Mouse (Mus musculus) lung, postnatal 0 days (tissue): Measurements from ENCODE around the gene Gm38119. TPM values are rescaled to one million over a fixed set of nuclear protein-coding genes. Genes with fewer than 3 reads are reported as not detected.
"Not testable (repeated sequence)": the region's sequence is repeated elsewhere in the genome, so short reads cannot be mapped to it uniquely, and the experiment has no call there.

Experiments used
- ATAC-seq: fragments of 200-750 bp; cut with Nextera tagmentation; 2 replicates; pipeline ENCODE4 v1.8.0; 2017; ENCODE audit warnings: moderate library complexity
- DNase-seq: peaks from one replicate; pipeline ENCODE4 v3.0.0-alpha.2; 2016; ENCODE audit warnings: low spot score
- H3K27ac ChIP-seq: fragments of 300-500 bp; sonication (generic); 2 replicates; pipeline ENCODE4 v1.5.1; 2014; ENCODE audit warnings: antibody characterized with exemption, mild to moderate bottlenecking, low read length, mixed read lengths
- H3K27me3 ChIP-seq: fragments of 300-500 bp; sonication (generic); replicated peaks from 2 replicates; pipeline ENCODE4 v1.6.1; 2014; ENCODE audit warnings: low read length, mixed read lengths; ENCODE audit not compliant: insufficient read depth
- H3K36me3 ChIP-seq: fragments of 300-500 bp; sonication (generic); 2 replicates; pipeline ENCODE4 v1.6.1; 2014; ENCODE audit warnings: low read length, mixed read lengths; ENCODE audit not compliant: insufficient read depth
- H3K4me1 ChIP-seq: fragments of 300-500 bp; sonication (generic); 2 replicates; pipeline ENCODE4 v1.6.1; 2014; ENCODE audit warnings: antibody characterized with exemption, low read depth, low read length, mixed read lengths; ENCODE audit not compliant: insufficient read depth
- H3K4me2 ChIP-seq: fragments of 300-500 bp; sonication (generic); replicated peaks from 2 replicates; pipeline ENCODE4 v1.6.1; 2014; ENCODE audit warnings: low read depth, mild to moderate bottlenecking, low read length, moderate library complexity, mixed read lengths
- H3K4me3 ChIP-seq: fragments of 300-500 bp; sonication (generic); 2 replicates; pipeline ENCODE4 v1.5.1; 2014; ENCODE audit warnings: low read depth, low read length
- H3K9ac ChIP-seq: fragments of 300-500 bp; sonication (generic); replicated peaks from 2 replicates; pipeline ENCODE4 v1.6.1; 2014; ENCODE audit warnings: low read depth, mild to moderate bottlenecking
- H3K9me3 ChIP-seq: fragments of 300-500 bp; sonication (generic); 2 replicates; pipeline ENCODE4 v1.6.1; 2016; ENCODE audit warnings: low read length, mixed read lengths
- CTCF ChIP-seq: IDR thresholded peaks from 2 replicates; pipeline ENCODE4 v1.5.1; 2016; ENCODE audit warnings: antibody characterized with exemption, mild to moderate bottlenecking
- EP300 ChIP-seq: IDR thresholded peaks from 2 replicates; pipeline ENCODE4 v1.6.1; 2016; ENCODE audit warnings: antibody characterized with exemption, mild to moderate bottlenecking, control low read depth
- WGBS: fragments of 180-500 bp; shearing (Covaris S2); extraction: QIAGEN DNeasy Blood & Tissue Kit; methylation state at CpG from one replicate; pipeline ENCODE4 v1.1.7; 2014; 5-methylcytosine and 5-hydroxymethylcytosine counted together
- polyA plus RNA-seq: library from polyadenylated mRNA; unstranded; fragments of >200 nt; fragmentation: Nextera tagmentation; extraction: Ambion mirVana; gene quantifications from 2 replicates; pipeline ENCODE4 v1.2.1, GENCODE M21; 2015

The Gm38119 gene
- polyA plus RNA-seq, 1 experiment from 2014 or later = not detected

- H3K9ac ChIP-seq = no peak within 1 kb of the TSS
- no peaks in the 10 kb centered on the region for H3K36me3 ChIP-seq
- no peak within 1 kb of the TSS for H3K4me2 ChIP-seq
- H3K27ac ChIP-seq = no peak within 1 kb of the TSS
- no peaks in the 10 kb centered on the region for H3K27me3 ChIP-seq
- DNase-seq (no peak), ATAC-seq (no peak)
- H3K4me3 ChIP-seq = no peak within 1 kb of the TSS
- H3K4me1 ChIP-seq = no peaks in the 10 kb centered on the region
- 67% methylated on average over 3 of the region's 3 CpGs for WGBS
- TF ChIP-seq EP300 (no peak), CTCF (no peak)
- H3K9me3 ChIP-seq = no peaks in the 10 kb centered on the region
Measured at GRCm38 (mm10) chr3:92720250-92720649, 18.6 kb downstream of the Gm38119 start, which contains the start of gene Lce1f. Gene Lce1f (minus strand): TSS chr3:92720350.

GRCm38 (mm10) chr3:92715122-92715521 is 23.8 kb downstream of the Gm38119 start:
- no peaks in the 10 kb centered on the region for H3K36me3 ChIP-seq
- H3K27ac ChIP-seq = no peak overlapping the region
- H3K9ac ChIP-seq = no peak overlapping the region
- H3K9me3 ChIP-seq = no peaks in the 10 kb centered on the region
- DNase-seq = no peak
- H3K4me1 ChIP-seq = no peaks in the 10 kb centered on the region
- no peak overlapping the region for H3K4me3 ChIP-seq
- no peaks in the 10 kb centered on the region for H3K27me3 ChIP-seq
- no peak overlapping the region for H3K4me2 ChIP-seq
- no peak for ATAC-seq
- TF ChIP-seq EP300 = no peak
- TF ChIP-seq CTCF = peak; percentile 24; the same call in 1 of the 2 replicates

GRCm38 (mm10) chr3:92708974-92709373 is 29.9 kb downstream of the Gm38119 start, which contains the start of gene Lce1e:
Gene Lce1e (minus strand): TSS chr3:92709074.
- Histone ChIP-seq H3K36me3 (no peaks in the 10 kb centered on the region), H3K4me1 (no peaks in the 10 kb centered on the region), H3K9me3 (no peaks in the 10 kb centered on the region), H3K9ac (no peak within 1 kb of the TSS), H3K27me3 (no peaks in the 10 kb centered on the region), H3K27ac (no peak within 1 kb of the TSS), H3K4me3 (no peak within 1 kb of the TSS), H3K4me2 (no peak within 1 kb of the TSS)
- 74% methylated on average over 2 of the region's 2 CpGs for WGBS
- no peak for DNase-seq
- ATAC-seq = no peak
- TF ChIP-seq CTCF (no peak), EP300 (no peak)

GRCm38 (mm10) chr3:92694613-92695012 is 44.3 kb downstream of the Gm38119 start:
- Histone ChIP-seq H3K4me2 (no peak overlapping the region), H3K27me3 (no peaks in the 10 kb centered on the region), H3K4me3 (no peak overlapping the region), H3K9me3 (no peaks in the 10 kb centered on the region), H3K9ac (no peak overlapping the region), H3K36me3 (no peaks in the 10 kb centered on the region), H3K27ac (no peak overlapping the region), H3K4me1 (no peaks in the 10 kb centered on the region)
- no peak for ATAC-seq
- TF ChIP-seq CTCF (no peak), EP300 (no peak)
- 22% methylated on average over 1 of the region's 1 CpGs for WGBS
- no peak for DNase-seq

GRCm38 (mm10) chr3:92691688-92692087 is 47.2 kb downstream of the Gm38119 start:
- TF ChIP-seq EP300 (no peak), CTCF (no peak)
- H3K9me3 ChIP-seq = no peaks in the 10 kb centered on the region
- no peak overlapping the region for H3K4me2 ChIP-seq
- no peak overlapping the region for H3K9ac ChIP-seq
- no peaks in the 10 kb centered on the region for H3K36me3 ChIP-seq
- no peaks in the 10 kb centered on the region for H3K27me3 ChIP-seq
- DNase-seq = no peak
- no peaks in the 10 kb centered on the region for H3K4me1 ChIP-seq
- no peak overlapping the region for H3K27ac ChIP-seq
- ATAC-seq = no peak
- no peak overlapping the region for H3K4me3 ChIP-seq

GRCm38 (mm10) chr3:92689154-92689553 is 49.7 kb downstream of the Gm38119 start:
- not testable (repeated sequence) for H3K27ac ChIP-seq
- WGBS = 50% methylated on average over 16 of the region's 16 CpGs

More at GRCm38 (mm10) chr3:92689154-92689553, 49.7 kb downstream of the Gm38119 start:
- not testable (repeated sequence) for H3K4me3 ChIP-seq, H3K36me3 ChIP-seq, H3K9me3 ChIP-seq, H3K27me3 ChIP-seq, DNase-seq, H3K9ac ChIP-seq, ATAC-seq, H3K4me1 ChIP-seq, H3K4me2 ChIP-seq

Other genes with a start within 250 kb of the Gm38119 start
- gene Sprr4, start 238.6 kb downstream of the Gm38119 start, polyA plus RNA-seq = not detected in 2 replicates
- not detected in 2 replicates for gene 2310046K23Rik, start 204.6 kb downstream of the Gm38119 start, polyA plus RNA-seq
- gene Ivl, start 165.4 kb downstream of the Gm38119 start, polyA plus RNA-seq = 2.2 and 3.4 TPM in 2 replicates
- gene Smcp, start 150.1 kb downstream of the Gm38119 start, polyA plus RNA-seq = not detected in 2 replicates
- gene 2210017I01Rik, start 131.6 kb downstream of the Gm38119 start, polyA plus RNA-seq = not detected in 2 replicates
- not detected in 2 replicates for gene Lce6a, start 117.4 kb downstream of the Gm38119 start, polyA plus RNA-seq
- gene Lce1a1, start 90.8 kb downstream of the Gm38119 start, polyA plus RNA-seq = 0.27 TPM in 1 of 2 replicates, not detected in the other
- gene Lce1b, start 82.2 kb downstream of the Gm38119 start, polyA plus RNA-seq = not detected in 2 replicates
- not detected in 2 replicates for gene Lce1a2, start 68.8 kb downstream of the Gm38119 start, polyA plus RNA-seq
- not detected in 2 replicates for gene Lce1c, start 59.8 kb downstream of the Gm38119 start, polyA plus RNA-seq
- gene Lce1d, start 51.9 kb downstream of the Gm38119 start, polyA plus RNA-seq = not detected in 2 replicates
- not detected in 2 replicates for gene Lce1e, start 30.0 kb downstream of the Gm38119 start, polyA plus RNA-seq
- gene Lce1f, start 18.7 kb downstream of the Gm38119 start, polyA plus RNA-seq = not detected in 2 replicates
- gene Lce1g, start 13.2 kb upstream of the Gm38119 start, polyA plus RNA-seq = not detected in 2 replicates
- gene Lce1h, start 26.0 kb upstream of the Gm38119 start, polyA plus RNA-seq = not detected in 2 replicates
- not detected in 2 replicates for gene Lce1i, start 39.8 kb upstream of the Gm38119 start, polyA plus RNA-seq
- gene Lce1j, start 51.4 kb upstream of the Gm38119 start, polyA plus RNA-seq = not detected in 2 replicates
- gene Lce1k, start 68.8 kb upstream of the Gm38119 start, polyA plus RNA-seq = not detected in 2 replicates
- not detected in 2 replicates for gene Kprp, start 88.2 kb upstream of the Gm38119 start, polyA plus RNA-seq
- not detected in 2 replicates for gene Lce1l, start 112.2 kb upstream of the Gm38119 start, polyA plus RNA-seq
- gene 2310050C09Rik, start 131.1 kb upstream of the Gm38119 start, polyA plus RNA-seq = not detected in 2 replicates
- not detected in 2 replicates for gene Lce3a, start 187.1 kb upstream of the Gm38119 start, polyA plus RNA-seq
- gene Lce3b, start 193.9 kb upstream of the Gm38119 start, polyA plus RNA-seq = not detected in 2 replicates
- gene Lce3c, start 205.4 kb upstream of the Gm38119 start, polyA plus RNA-seq = not detected in 2 replicates
- gene Lce3d, start 218.3 kb upstream of the Gm38119 start, polyA plus RNA-seq = not detected in 2 replicates
- not detected in 2 replicates for gene Lce3e, start 228.0 kb upstream of the Gm38119 start, polyA plus RNA-seq